Mouse (Mus musculus) brain, embryonic 18.5 days (tissue): ENCODE measurements around the gene Lpcat1.

Source experiments
- DNase-seq: peaks from one replicate; pipeline ENCODE4 v3.0.0-alpha.2; 2012; ENCODE audit warnings: low read depth, low spot score

Gene Lpcat1

GRCm38 (mm10) chr13:73535287-73535686 lies 68.3 kb downstream of the Lpcat1 start:
- no peak for DNase-seq

GRCm38 (mm10) chr13:73536403-73536821 lies 69.4 kb downstream of the Lpcat1 start, which contains the start of gene Slc6a3:
TSS of gene Slc6a3 (plus strand) at chr13:73536747.
- DNase-seq = no peak

GRCm38 (mm10) chr13:73536824-73537223 lies 69.8 kb downstream of the Lpcat1 start:
- DNase-seq = no peak

- DNase-seq = no peak
These were observed 97.2 kb downstream of the Lpcat1 start for GRCm38 (mm10) chr13:73564201-73564600.
